Mouse (Mus musculus): ENCODE measurements around the gene Psg16. TPM values are rescaled to one million over a fixed set of nuclear protein-coding genes. Genes with fewer than 3 reads are reported as not detected.

The Psg16 gene
- total and polyA plus RNA-seq, 3 experiments = 0.10 to 0.16 TPM; not detected in 1

GRCm38 (mm10) chr7:17039373-17039772, 34.5 kb upstream of the Psg16 start:
- intact Hi-C loops (cut with DNase I) = no loop called here
- H3K36me3 ChIP-seq (ENCODE audit: control insufficient read depth, insufficient read depth, low read length) = no peaks in the 10 kb centered on the region

GRCm38 (mm10) chr7:17045743-17046142, 28.1 kb upstream of the Psg16 start:
- no peaks in the 10 kb centered on the region for H3K79me2 ChIP-seq (replicated peaks; ENCODE audit: control insufficient read depth, insufficient read depth, low read length)
- H3K4me3 ChIP-seq = no peak overlapping the region
- H3K27ac ChIP-seq = no peak overlapping the region
- no peaks in the 10 kb centered on the region for H3K27me3 ChIP-seq (ENCODE audit: control insufficient read depth, insufficient read depth, low read length)
- no peaks in the 10 kb centered on the region for H3K36me3 ChIP-seq (ENCODE audit: control insufficient read depth, insufficient read depth, low read length)
- H3K4me1 ChIP-seq (ENCODE audit: control insufficient read depth, insufficient read depth, low read length) = no peaks in the 10 kb centered on the region
- WGBS = 29% methylated on average over 1 of the region's 1 CpGs
- H3K9ac ChIP-seq (ENCODE audit: low read depth, low read length) = no peak overlapping the region
- TF ChIP-seq CTCF (IDR thresholded peaks at IDR 0.05) (no peak), POLR2A (IDR thresholded peaks at IDR 0.05; ENCODE audit: insufficient read depth, low read depth, low read length) (no peak), EP300 (IDR thresholded peaks at IDR 0.05; ENCODE audit: insufficient read depth, low read depth, low read length) (no peak)
- DNase-seq = peak in 1 of 2 experiments; percentile 6
- intact Hi-C loops (cut with DNase I) = no loop called here

More at GRCm38 (mm10) chr7:17039373-17039772, 34.5 kb upstream of the Psg16 start:
- no peak overlapping the region for H3K4me3 ChIP-seq
- no peak for DNase-seq
- no peaks in the 10 kb centered on the region for H3K4me1 ChIP-seq (ENCODE audit: control insufficient read depth, insufficient read depth, low read length)
- TF ChIP-seq POLR2A (IDR thresholded peaks at IDR 0.05; ENCODE audit: insufficient read depth, low read depth, low read length) (no peak), CTCF (IDR thresholded peaks at IDR 0.05) (no peak), EP300 (IDR thresholded peaks at IDR 0.05; ENCODE audit: insufficient read depth, low read depth, low read length) (no peak)
- no peak overlapping the region for H3K9ac ChIP-seq (ENCODE audit: low read depth, low read length)
- no peak overlapping the region for H3K27ac ChIP-seq
- no peaks in the 10 kb centered on the region for H3K27me3 ChIP-seq (ENCODE audit: control insufficient read depth, insufficient read depth, low read length)
- 90% methylated on average over 7 of the region's 7 CpGs for WGBS
- H3K79me2 ChIP-seq (replicated peaks; ENCODE audit: control insufficient read depth, insufficient read depth, low read length) = no peaks in the 10 kb centered on the region

- no peaks in the 10 kb centered on the region for H3K36me3 ChIP-seq (ENCODE audit: control insufficient read depth, insufficient read depth, low read length)
- intact Hi-C loops (cut with DNase I) = no loop called here
Measured at GRCm38 (mm10) chr7:17047041-17047682, 26.7 kb upstream of the Psg16 start.

GRCm38 (mm10) chr7:17048431-17049190, 25.2 kb upstream of the Psg16 start:
- intact Hi-C loops (cut with DNase I) = no loop called here
- Histone ChIP-seq H3K79me2 (replicated peaks; ENCODE audit: control insufficient read depth, insufficient read depth, low read length) (no peaks in the 10 kb centered on the region), H3K9ac (ENCODE audit: low read depth, low read length) (no peak overlapping the region), H3K4me3 (no peak overlapping the region), H3K27me3 (ENCODE audit: control insufficient read depth, insufficient read depth, low read length) (no peaks in the 10 kb centered on the region), H3K4me1 (ENCODE audit: control insufficient read depth, insufficient read depth, low read length) (no peaks in the 10 kb centered on the region), H3K27ac (no peak overlapping the region), H3K36me3 (ENCODE audit: control insufficient read depth, insufficient read depth, low read length) (no peaks in the 10 kb centered on the region)
- TF ChIP-seq POLR2A (IDR thresholded peaks at IDR 0.05; ENCODE audit: insufficient read depth, low read depth, low read length) (no peak), EP300 (IDR thresholded peaks at IDR 0.05; ENCODE audit: insufficient read depth, low read depth, low read length) (no peak), CTCF (IDR thresholded peaks at IDR 0.05) (no peak)
- no peak for DNase-seq
- 76% methylated on average over 10 of the region's 10 CpGs for WGBS

More at GRCm38 (mm10) chr7:17047041-17047682, 26.7 kb upstream of the Psg16 start:
- H3K4me1 ChIP-seq (ENCODE audit: control insufficient read depth, insufficient read depth, low read length) = no peaks in the 10 kb centered on the region
- no peaks in the 10 kb centered on the region for H3K27me3 ChIP-seq (ENCODE audit: control insufficient read depth, insufficient read depth, low read length)
- no peak overlapping the region for H3K4me3 ChIP-seq
- no peak for TF ChIP-seq EP300 (IDR thresholded peaks at IDR 0.05; ENCODE audit: insufficient read depth, low read depth, low read length)
- no peak for TF ChIP-seq POLR2A (IDR thresholded peaks at IDR 0.05; ENCODE audit: insufficient read depth, low read depth, low read length)
- no peak for TF ChIP-seq CTCF (IDR thresholded peaks at IDR 0.05)
- peak in 1 of 2 experiments; percentile 4 for DNase-seq
- WGBS = 86% methylated on average over 5 of the region's 5 CpGs
- H3K9ac ChIP-seq (ENCODE audit: low read depth, low read length) = no peak overlapping the region
- H3K79me2 ChIP-seq (replicated peaks; ENCODE audit: control insufficient read depth, insufficient read depth, low read length) = no peaks in the 10 kb centered on the region
- H3K27ac ChIP-seq = no peak overlapping the region

- no peak overlapping the region for H3K4me3 ChIP-seq
- no peak overlapping the region for H3K27ac ChIP-seq
- H3K4me1 ChIP-seq (ENCODE audit: control insufficient read depth, insufficient read depth, low read length) = no peaks in the 10 kb centered on the region
- no peak overlapping the region for H3K9ac ChIP-seq (ENCODE audit: low read depth, low read length)
- 65% methylated on average over 11 of the region's 11 CpGs for WGBS
- no peak for DNase-seq
- no peaks in the 10 kb centered on the region for H3K36me3 ChIP-seq (ENCODE audit: control insufficient read depth, insufficient read depth, low read length)
- intact Hi-C loops (cut with DNase I) = loop anchor here (2.0 to 10.0 kb wide), 3 partner anchors 22 to 646 kb away; partner anchors contain the start of gene Zc3h4
- TF ChIP-seq CTCF (IDR thresholded peaks at IDR 0.05) (no peak), EP300 (IDR thresholded peaks at IDR 0.05; ENCODE audit: insufficient read depth, low read depth, low read length) (no peak), POLR2A (IDR thresholded peaks at IDR 0.05; ENCODE audit: insufficient read depth, low read depth, low read length) (no peak)
- H3K79me2 ChIP-seq (replicated peaks; ENCODE audit: control insufficient read depth, insufficient read depth, low read length) = no peaks in the 10 kb centered on the region
- no peaks in the 10 kb centered on the region for H3K27me3 ChIP-seq (ENCODE audit: control insufficient read depth, insufficient read depth, low read length)
Measured at GRCm38 (mm10) chr7:17050491-17050890, 23.3 kb upstream of the Psg16 start.
